ENCODE assay signal across 8 mouse cellular contexts in genomic region chr4:136755364-136755811, GRCm38 (mm10).
DNase-seq lines count a peak whose midpoint lies in the region; ATAC-seq and TF ChIP-seq lines count a peak whose summit lies in the region.

No protein-coding gene starts in this region.

- H3K4me3 ChIP-seq in ES-E14 (ENCODE audit: insufficient read depth in 1 of 2, low read depth in 1 of 2, low read length in 2 of 2, poor library complexity in 1 of 2, severe bottlenecking in 1 of 2) = peak overlapping the region; percentile 45 to 47
- peak overlapping the region; percentile 31 for H3K4me3 ChIP-seq in forebrain, embryonic 16.5 days (replicated peaks; ENCODE audit: low read length)
- H3K4me3 ChIP-seq in midbrain, embryonic 15.5 days = peak overlapping the region; percentile 14; the same call in 1 of the 2 replicates

- no peaks in the 10 kb centered on the region for H3K9me3 ChIP-seq in ES-E14 (ENCODE audit: control insufficient read depth, insufficient read depth, low read depth, low read length)
- H3K9me3 ChIP-seq in forebrain, embryonic 16.5 days (ENCODE audit: control insufficient read depth, low read length) = no peaks in the 10 kb centered on the region
- H3K9me3 ChIP-seq in midbrain, embryonic 15.5 days = no peaks in the 10 kb centered on the region

- H3K4me1 ChIP-seq in ES-E14 (ENCODE audit: control insufficient read depth in 2 of 2, insufficient read depth in 2 of 2, low read length in 2 of 2, poor library complexity in 1 of 2) = peaks cover 14 to 20% of the 10 kb centered on the region in 2 experiments
- peaks cover 46% of the 10 kb centered on the region for H3K4me1 ChIP-seq in forebrain, embryonic 16.5 days (replicated peaks; ENCODE audit: control insufficient read depth, insufficient read depth, low read length)
- H3K4me1 ChIP-seq in midbrain, embryonic 15.5 days = peaks cover 88% of the 10 kb centered on the region

- no peaks in the 10 kb centered on the region for H3K36me3 ChIP-seq in ES-E14 (ENCODE audit: control insufficient read depth, insufficient read depth, low read length, poor library complexity, severe bottlenecking)
- H3K36me3 ChIP-seq in forebrain, embryonic 16.5 days (ENCODE audit: control insufficient read depth, insufficient read depth) = no peaks in the 10 kb centered on the region
- no peaks in the 10 kb centered on the region for H3K36me3 ChIP-seq in midbrain, embryonic 15.5 days (replicated peaks)

- intact Hi-C loops in left cerebral cortex, postnatal 25 days (cut with DNase I) = no loop called here

- in situ Hi-C loops in ES-E14 (cut with MboI; ENCODE audit: low sequenced_read_pairs in 2 of 2, unreplicated experiment in 2 of 2) = no loop called here

- no peak for DNase-seq in frontal cortex, postnatal 36 days (ENCODE audit: low spot score in 2 of 2)
- DNase-seq in ES-E14 (ENCODE audit: low read depth, low spot score) = no peak
- DNase-seq in left cerebral cortex, postnatal 25 days (ENCODE audit: low spot score in 2 of 2) = peak; percentile 50 to 52
- no peak for DNase-seq in ovary, adult 18-20 months (ENCODE audit: low spot score)

- ATAC-seq in frontal cortex, adult (ENCODE audit: low TSS enrichment) = peak; percentile 63
- ATAC-seq in forebrain, embryonic 16.5 days = peak; percentile 75
- ATAC-seq in midbrain, embryonic 15.5 days (replicated peaks) = peak; percentile 74
- no peak for ATAC-seq in activated CD4-positive, CD25-positive, alpha-beta regulatory T cell, adult 4 months

- no peak overlapping the region for H3K27ac ChIP-seq in ES-E14 (ENCODE audit: insufficient read depth, low read depth, low read length, poor library complexity, severe bottlenecking)
- peak overlapping the region; percentile 62 for H3K27ac ChIP-seq in forebrain, embryonic 16.5 days (ENCODE audit: low read length)
- peak overlapping the region; percentile 90 for H3K27ac ChIP-seq in midbrain, embryonic 15.5 days

- H3K9ac ChIP-seq in ES-E14 (ENCODE audit: insufficient read depth, low read depth, low read length, poor library complexity, severe bottlenecking) = peak overlapping the region; percentile 11; the same call in 1 of the 2 replicates
- H3K9ac ChIP-seq in forebrain, embryonic 16.5 days (replicated peaks; ENCODE audit: low read depth, low read length) = peak overlapping the region; percentile 60
- H3K9ac ChIP-seq in midbrain, embryonic 15.5 days = peak overlapping the region; percentile 29; the same call in 1 of the 2 replicates

- peak overlapping the region; percentile 52 for H3K4me2 ChIP-seq in forebrain, embryonic 16.5 days (ENCODE audit: low read length)
- peak overlapping the region; percentile 45 for H3K4me2 ChIP-seq in midbrain, embryonic 15.5 days

- H3K27me3 ChIP-seq in forebrain, embryonic 16.5 days (replicated peaks; ENCODE audit: control insufficient read depth, insufficient read depth, low read length) = no peaks in the 10 kb centered on the region
- no peaks in the 10 kb centered on the region for H3K27me3 ChIP-seq in midbrain, embryonic 15.5 days (replicated peaks)

- 1% methylated on average over 31 of the region's 31 CpGs for WGBS in forebrain, embryonic 16.5 days
- under 1% methylated on average over 31 of the region's 31 CpGs for WGBS in midbrain, embryonic 15.5 days

TF ChIP-seq in ES-E14, 5 proteins besides CTCF, POLR2A, EP300 and RAD21:
- TF ChIP-seq HCFC1 (IDR thresholded peaks at IDR 0.05; ENCODE audit: borderline replicate concordance, insufficient read depth, low read length) = no peak
- no peak for TF ChIP-seq ZC3H11A (IDR thresholded peaks at IDR 0.05; ENCODE audit: borderline replicate concordance, low read depth, low read length)
- no peak for TF ChIP-seq CHD2 (IDR thresholded peaks at IDR 0.05; ENCODE audit: low read depth, low read length)
- 0 out of 2 replicates have a peak, but pooled peaks have one; percentile 35 for TF ChIP-seq MAFK (IDR thresholded peaks at IDR 0.05; ENCODE audit: insufficient read depth, low read depth, low read length)
- no peak for TF ChIP-seq ZNF384 (IDR thresholded peaks at IDR 0.05; ENCODE audit: low read depth, low read length)

Comparison
In these comparisons a context has a peak if more than half of its experiments do, and no peak if none do; other contexts are left out.
1. DNase-seq: peak in left cerebral cortex, postnatal 25 days (2 of 2); none in frontal cortex, postnatal 36 days (0 of 2), ES-E14 (single experiment) and ovary, adult 18-20 months (single experiment).
2. Peak in every context shown above with its lines, with median percentiles within 50 percentile points of each other: H3K4me3 ChIP-seq and H3K9ac ChIP-seq.